Mouse (Mus musculus) liver, embryonic 13.5 days (tissue): Measurements from ENCODE around the gene Lyl1. TPM values are rescaled to one million over a fixed set of nuclear protein-coding genes. Genes with fewer than 3 reads are reported as not detected.
"Not testable (repeated sequence)": the region's sequence is repeated elsewhere in the genome, so short reads cannot be mapped to it uniquely, and the experiment has no call there.

Source experiments
- ATAC-seq: fragments of 200-750 bp; cut with Nextera tagmentation; 2 replicates; pipeline ENCODE4 v1.8.0; 2017; ENCODE audit warnings: low read depth, mild to moderate bottlenecking, moderate number of reproducible peaks, moderate library complexity
- DNase-seq: peaks from one replicate; pipeline ENCODE4 v3.0.0; 2022
- H3K27ac ChIP-seq: fragments of 300-500 bp; sonication (generic); 2 replicates; pipeline ENCODE4 v1.5.1; 2015; ENCODE audit warnings: moderate library complexity, mild to moderate bottlenecking, inconsistent platforms
- H3K27me3 ChIP-seq: fragments of 300-500 bp; sonication (generic); 2 replicates; pipeline ENCODE4 v1.6.1; 2015; ENCODE audit warnings: mild to moderate bottlenecking, inconsistent platforms
- H3K36me3 ChIP-seq: fragments of 300-500 bp; sonication (generic); 2 replicates; pipeline ENCODE4 v1.6.1; 2015; ENCODE audit warnings: mild to moderate bottlenecking, inconsistent platforms
- H3K4me1 ChIP-seq: fragments of 300-500 bp; sonication (generic); replicated peaks from 2 replicates; pipeline ENCODE4 v1.6.1; 2015; ENCODE audit warnings: inconsistent platforms
- H3K4me2 ChIP-seq: fragments of 300-500 bp; sonication (generic); 2 replicates; pipeline ENCODE4 v1.6.1; 2015; ENCODE audit warnings: inconsistent platforms, mild to moderate bottlenecking, moderate library complexity
- H3K4me3 ChIP-seq: fragments of 300-500 bp; sonication (generic); replicated peaks from 2 replicates; pipeline ENCODE4 v1.5.1; 2015; ENCODE audit warnings: mild to moderate bottlenecking, inconsistent platforms
- H3K9ac ChIP-seq: fragments of 300-500 bp; sonication (generic); 2 replicates; pipeline ENCODE4 v1.6.1; 2015; ENCODE audit warnings: mild to moderate bottlenecking, inconsistent platforms
- H3K9me3 ChIP-seq: fragments of 300-500 bp; sonication (generic); replicated peaks from 2 replicates; pipeline ENCODE4 v1.6.1; 2016; ENCODE audit warnings: inconsistent platforms
- WGBS: fragments of 180-500 bp; shearing (Covaris S2); methylation state at CpG from one replicate; pipeline ENCODE4 v1.1.7; 2015; ENCODE audit not compliant: insufficient replicate concordance; 5-methylcytosine and 5-hydroxymethylcytosine counted together
- polyA plus RNA-seq: library from polyadenylated mRNA; unstranded; fragments of >200 nt; fragmentation: Nextera tagmentation; extraction: Ambion mirVana; gene quantifications from 2 replicates; pipeline ENCODE4 v1.2.1, GENCODE M21; 2015

Gene Lyl1
- polyA plus RNA-seq, 1 experiment from 2014 or later: 61.3 TPM

GRCm38 (mm10) chr8:84670295-84671006, 30.8 kb upstream of the Lyl1 start:
- H3K27ac ChIP-seq: peak overlapping the region; percentile 25
- 58% methylated on average over 5 of the region's 5 CpGs for WGBS
- H3K4me2 ChIP-seq, DNase-seq, H3K27me3 ChIP-seq, H3K9me3 ChIP-seq, H3K4me3 ChIP-seq: not testable (repeated sequence)
- peaks cover 58% of the 10 kb centered on the region for H3K4me1 ChIP-seq
- peaks cover 43% of the 10 kb centered on the region for H3K36me3 ChIP-seq
- peak; percentile 49 for ATAC-seq
- 0 out of 2 replicates have a peak overlapping the region, but pooled peaks have one; percentile 8 for H3K9ac ChIP-seq

- H3K4me1 ChIP-seq: peaks cover 35% of the 10 kb centered on the region
- no peak overlapping the region for H3K4me3 ChIP-seq
- 84% methylated on average over 5 of the region's 5 CpGs for WGBS
- H3K9ac ChIP-seq: 0 out of 2 replicates have a peak overlapping the region, but pooled peaks have one; percentile 11
- peaks cover 61% of the 10 kb centered on the region for H3K36me3 ChIP-seq
- H3K27me3 ChIP-seq: no peaks in the 10 kb centered on the region
- DNase-seq (no peak), ATAC-seq (peak; percentile 25; the same call in 1 of the 2 replicates)
- no peak overlapping the region for H3K4me2 ChIP-seq
- H3K9me3 ChIP-seq: no peaks in the 10 kb centered on the region
- no peak overlapping the region for H3K27ac ChIP-seq
These were observed 24.0 kb upstream of the Lyl1 start for GRCm38 (mm10) chr8:84677305-84677704.

- no peaks in the 10 kb centered on the region for H3K9me3 ChIP-seq
- WGBS: 82% methylated on average over 2 of the region's 2 CpGs
- no peak overlapping the region for H3K9ac ChIP-seq
- no peaks in the 10 kb centered on the region for H3K27me3 ChIP-seq
- H3K4me1 ChIP-seq: peaks cover 76% of the 10 kb centered on the region
- H3K36me3 ChIP-seq: peaks cover 40% of the 10 kb centered on the region
- no peak overlapping the region for H3K27ac ChIP-seq
- DNase-seq (no peak), ATAC-seq (no peak)
- no peak overlapping the region for H3K4me3 ChIP-seq
- no peak overlapping the region for H3K4me2 ChIP-seq
These were observed 19.8 kb upstream of the Lyl1 start for GRCm38 (mm10) chr8:84681476-84681875.

GRCm38 (mm10) chr8:84682257-84682656, 19.0 kb upstream of the Lyl1 start:
- WGBS: 60% methylated on average over 2 of the region's 2 CpGs
- Histone ChIP-seq H3K4me2 (no peak overlapping the region), H3K9me3 (no peaks in the 10 kb centered on the region), H3K4me3 (no peak overlapping the region), H3K27me3 (no peaks in the 10 kb centered on the region), H3K27ac (no peak overlapping the region), H3K9ac (no peak overlapping the region), H3K4me1 (peaks cover 77% of the 10 kb centered on the region), H3K36me3 (peaks cover 32% of the 10 kb centered on the region)
- DNase-seq (no peak), ATAC-seq (no peak)

- peaks cover 29% of the 10 kb centered on the region for H3K36me3 ChIP-seq
- WGBS: 57% methylated on average over 3 of the region's 3 CpGs
- H3K27ac ChIP-seq: peak overlapping the region; percentile 96; the same call in 1 of the 2 replicates
- H3K4me3 ChIP-seq: no peak overlapping the region
- H3K9me3 ChIP-seq: no peaks in the 10 kb centered on the region
- H3K27me3 ChIP-seq: no peaks in the 10 kb centered on the region
- H3K4me1 ChIP-seq: peaks cover 75% of the 10 kb centered on the region
- ATAC-seq (no peak), DNase-seq (no peak)
- H3K9ac ChIP-seq: peak overlapping the region; percentile 100; the same call in 1 of the 2 replicates
- no peak overlapping the region for H3K4me2 ChIP-seq
These were observed 16.7 kb upstream of the Lyl1 start for GRCm38 (mm10) chr8:84684537-84684936.

GRCm38 (mm10) chr8:84686191-84687002, 14.9 kb upstream of the Lyl1 start, which contains the start of gene Trmt1:
Gene Trmt1 (plus strand): TSS chr8:84686307.
- Histone ChIP-seq H3K4me3 (peak within 1 kb of the TSS; percentile 99), H3K36me3 (peaks cover 32% of the 10 kb centered on the region), H3K27me3 (no peaks in the 10 kb centered on the region), H3K4me1 (peaks cover 87% of the 10 kb centered on the region), H3K9ac (peak within 1 kb of the TSS; percentile 100), H3K27ac (peak within 1 kb of the TSS; percentile 96), H3K4me2 (peak within 1 kb of the TSS; percentile 94), H3K9me3 (no peaks in the 10 kb centered on the region)
- peak; percentile 61 for DNase-seq
- peak; percentile 3; the same call in 1 of the 2 replicates for ATAC-seq
- 7% methylated on average over 20 of the region's 20 CpGs for WGBS

- whole genome bisulfite sequencing: under 1% methylated on average over 61 of the region's 62 CpGs
- DNase-seq (no peak), ATAC-seq (peak; percentile 16)
- peak overlapping the region; percentile 99 for H3K4me3 ChIP-seq
- H3K36me3 ChIP-seq: peaks cover 32% of the 10 kb centered on the region
- no peaks in the 10 kb centered on the region for H3K27me3 ChIP-seq
- H3K9me3 ChIP-seq: no peaks in the 10 kb centered on the region
- H3K4me2 ChIP-seq: peak overlapping the region; percentile 94
- peaks cover 79% of the 10 kb centered on the region for H3K4me1 ChIP-seq
- H3K9ac ChIP-seq: peak overlapping the region; percentile 100
- peak overlapping the region; percentile 96 for H3K27ac ChIP-seq
These were observed 14.1 kb upstream of the Lyl1 start for GRCm38 (mm10) chr8:84687003-84687704.

GRCm38 (mm10) chr8:84687705-84688100, 13.6 kb upstream of the Lyl1 start, which contains the start of gene Nacc1:
Gene Nacc1 (minus strand): TSS chr8:84687862.
- peaks cover 74% of the 10 kb centered on the region for H3K4me1 ChIP-seq
- WGBS: under 1% methylated on average over 37 of the region's 37 CpGs

GRCm38 (mm10) chr8:84689091-84689915, 12.0 kb upstream of the Lyl1 start:
- WGBS: under 1% methylated on average over 47 of the region's 47 CpGs
- no peaks in the 10 kb centered on the region for H3K9me3 ChIP-seq
- H3K36me3 ChIP-seq: peaks cover 34% of the 10 kb centered on the region
- peak overlapping the region; percentile 94 for H3K4me2 ChIP-seq
- peak overlapping the region; percentile 96 for H3K27ac ChIP-seq
- H3K27me3 ChIP-seq: no peaks in the 10 kb centered on the region
- ATAC-seq (peak; percentile 70), DNase-seq (peak; percentile 85)
- peak overlapping the region; percentile 100 for H3K9ac ChIP-seq
- peak overlapping the region; percentile 99 for H3K4me3 ChIP-seq
- H3K4me1 ChIP-seq: peaks cover 59% of the 10 kb centered on the region

More at GRCm38 (mm10) chr8:84687705-84688100, 13.6 kb upstream of the Lyl1 start, which contains the start of gene Nacc1:
- DNase-seq (peak; percentile 86), ATAC-seq (peak; percentile 80)
- Histone ChIP-seq H3K27me3 (no peaks in the 10 kb centered on the region), H3K9me3 (no peaks in the 10 kb centered on the region), H3K36me3 (peaks cover 32% of the 10 kb centered on the region), H3K4me3 (peak within 1 kb of the TSS; percentile 99), H3K4me2 (peak within 1 kb of the TSS; percentile 94), H3K9ac (peak within 1 kb of the TSS; percentile 100), H3K27ac (peak within 1 kb of the TSS; percentile 96)

GRCm38 (mm10) chr8:84693332-84693731, 7.9 kb upstream of the Lyl1 start:
- Histone ChIP-seq H3K4me2 (no peak overlapping the region), H3K36me3 (peaks cover 73% of the 10 kb centered on the region), H3K27me3 (no peaks in the 10 kb centered on the region), H3K27ac (no peak overlapping the region), H3K4me1 (peaks cover 32% of the 10 kb centered on the region), H3K9me3 (no peaks in the 10 kb centered on the region), H3K9ac (no peak overlapping the region), H3K4me3 (no peak overlapping the region)
- 77% methylated on average over 4 of the region's 4 CpGs for WGBS
- DNase-seq (no peak), ATAC-seq (no peak)
